Mouse (Mus musculus): ENCODE data around the gene Gm17332. TPM values are rescaled to one million over a fixed set of nuclear protein-coding genes. Genes with fewer than 3 reads are reported as not detected.
"Not testable (repeated sequence)": the region's sequence is repeated elsewhere in the genome, so short reads cannot be mapped to it uniquely, and the experiment has no call there.

Gm17332 gene
- polyA plus RNA-seq (2017; shearing (Covaris generic)) = not detected

- ATAC-seq = no peak
Measured at GRCm38 (mm10) chr11:31182362-31182761, at the start of gene Gm17332. Gm17332 (minus strand) TSS chr11:31182462.

GRCm38 (mm10) chr11:31229966-31230365 is 47.7 kb upstream of the Gm17332 start:
- no peak for ATAC-seq

DNA sequence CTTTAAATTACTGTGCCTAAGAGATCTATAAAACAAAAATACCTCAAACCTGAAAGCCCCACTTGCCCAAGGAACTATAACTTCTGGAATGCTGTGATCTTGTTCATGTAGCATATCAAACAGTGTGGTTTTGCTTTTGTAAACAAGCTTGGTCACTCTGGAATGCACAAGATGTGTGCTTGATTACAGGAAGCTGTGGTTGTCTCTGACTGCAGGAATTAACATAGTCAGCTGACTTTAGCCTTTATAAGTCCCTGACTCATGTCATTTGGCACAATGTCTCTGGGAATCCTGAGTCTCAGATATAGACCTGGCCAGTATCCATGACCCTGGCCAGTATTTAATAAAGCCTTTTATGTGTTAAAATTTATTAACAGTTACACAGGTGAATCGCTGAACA is 43.1 kb upstream of the Gm17332 start:
- no peak for ATAC-seq

DNA sequence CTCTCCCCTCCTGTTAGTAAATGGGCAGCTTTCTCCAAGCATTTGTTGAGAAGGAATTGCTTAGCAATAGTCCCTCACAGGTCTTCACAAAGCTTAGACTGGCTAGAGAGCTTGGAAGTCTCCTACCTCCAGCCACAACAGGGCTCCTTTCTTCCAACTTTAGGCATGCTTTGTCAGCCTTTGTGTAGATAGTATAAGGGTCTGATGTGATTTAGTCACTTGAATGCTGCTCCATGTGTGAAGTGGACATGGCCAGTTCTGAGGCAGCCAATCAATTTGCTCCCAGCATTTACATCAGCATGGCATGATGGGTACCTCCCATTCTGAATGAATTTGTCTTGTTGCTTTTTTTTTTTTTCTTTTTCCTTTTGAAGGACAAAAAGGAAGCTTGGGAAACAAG is 35.7 kb upstream of the Gm17332 start:
- no peak for ATAC-seq

- ATAC-seq = no peak
Measured at GRCm38 (mm10) chr11:31195621-31196363, 13.5 kb upstream of the Gm17332 start.

DNA sequence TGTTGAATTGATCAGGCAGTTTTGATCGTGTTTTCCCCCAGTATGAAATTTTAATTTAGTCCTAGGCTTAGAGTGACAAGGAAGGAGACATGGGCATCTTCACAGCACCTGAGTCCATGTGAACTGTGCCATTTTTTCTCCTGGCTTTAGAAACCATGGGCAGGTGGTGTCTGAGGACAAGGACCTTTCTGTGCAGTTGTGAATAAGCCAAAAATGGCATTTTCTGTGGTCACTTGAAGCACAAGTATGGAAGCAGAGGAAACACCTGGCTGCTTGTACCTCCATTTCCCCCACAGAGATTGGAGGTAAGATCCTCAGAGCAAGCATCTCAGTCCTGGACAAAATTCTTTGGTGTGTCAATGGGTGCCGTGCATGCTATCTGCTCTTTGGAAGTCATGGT is 12.5 kb upstream of the Gm17332 start:
- no peak for ATAC-seq

DNA sequence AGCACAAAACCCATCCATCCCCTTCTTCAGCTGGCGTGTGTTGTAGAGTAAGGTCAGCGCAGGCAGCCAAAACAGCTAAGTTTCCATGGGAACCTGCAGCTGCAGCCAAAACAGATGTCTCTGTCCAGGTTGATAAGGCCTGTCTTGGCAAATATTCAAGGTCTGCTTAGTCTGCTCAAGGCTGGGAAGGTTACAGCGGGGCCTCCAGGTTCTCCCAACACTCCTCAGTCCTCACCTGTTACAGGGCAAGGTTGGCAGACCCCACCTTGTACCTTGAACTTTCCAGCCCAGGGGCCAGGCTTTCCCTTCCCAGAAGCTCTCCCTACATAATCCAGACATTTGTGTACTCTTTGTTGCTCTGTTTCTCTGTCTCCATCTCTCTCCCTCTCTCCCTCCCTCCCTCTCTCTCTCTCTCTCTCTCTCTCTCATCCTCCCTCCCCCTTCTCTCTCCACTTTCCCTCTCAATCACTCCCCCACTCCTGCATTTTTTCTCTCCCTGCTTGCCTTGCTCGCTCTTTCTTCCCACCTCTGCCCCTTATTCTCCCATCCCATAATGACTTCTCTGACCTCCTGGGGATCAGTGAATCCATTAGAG is 12.1 kb downstream of the Gm17332 start:
- ATAC-seq = no peak

- ATAC-seq = no peak
Measured at GRCm38 (mm10) chr11:31169161-31170051, 12.9 kb downstream of the Gm17332 start.

DNA sequence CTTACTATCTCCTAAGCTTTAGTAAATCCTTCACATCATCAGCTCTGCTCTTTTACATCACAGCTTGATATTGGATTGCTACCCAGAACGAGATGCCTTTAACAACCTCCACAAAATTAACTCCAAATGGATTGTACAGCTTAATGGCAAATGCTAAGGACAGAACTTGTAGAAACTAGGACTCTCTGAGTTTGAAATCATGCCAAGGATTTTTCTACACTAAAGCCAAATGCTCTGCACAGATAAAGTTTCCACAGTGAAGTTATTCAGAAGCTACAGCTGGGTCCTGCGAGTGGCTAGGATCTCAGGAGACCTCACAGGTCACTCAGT is 13.5 kb downstream of the Gm17332 start:
- no peak for ATAC-seq

DNA sequence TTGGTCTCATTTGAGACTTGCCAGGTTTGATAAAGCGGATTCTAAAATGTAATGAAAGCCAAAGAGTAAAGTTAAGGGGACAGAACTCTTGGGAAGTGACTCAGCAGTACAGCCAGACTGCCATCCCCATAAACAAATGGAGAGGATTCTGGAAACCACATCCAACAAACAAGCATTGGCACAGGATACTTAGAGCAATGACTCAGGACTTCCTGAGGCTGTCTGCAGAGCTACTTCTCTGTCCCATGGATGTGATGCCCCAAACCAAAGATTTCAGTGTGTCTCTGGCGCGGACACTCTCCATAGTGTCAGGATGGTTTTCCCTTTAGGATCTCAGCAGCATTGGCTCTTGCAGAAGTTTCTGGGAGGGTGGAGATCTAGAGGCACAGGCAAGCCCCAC is 25.2 kb downstream of the Gm17332 start:
- no peak for ATAC-seq

GRCm38 (mm10) chr11:31138394-31138793 is 43.9 kb downstream of the Gm17332 start:
- not testable (repeated sequence) for ATAC-seq

GRCm38 (mm10) chr11:31134824-31135223 is 47.4 kb downstream of the Gm17332 start:
- not testable (repeated sequence) for ATAC-seq

DNA sequence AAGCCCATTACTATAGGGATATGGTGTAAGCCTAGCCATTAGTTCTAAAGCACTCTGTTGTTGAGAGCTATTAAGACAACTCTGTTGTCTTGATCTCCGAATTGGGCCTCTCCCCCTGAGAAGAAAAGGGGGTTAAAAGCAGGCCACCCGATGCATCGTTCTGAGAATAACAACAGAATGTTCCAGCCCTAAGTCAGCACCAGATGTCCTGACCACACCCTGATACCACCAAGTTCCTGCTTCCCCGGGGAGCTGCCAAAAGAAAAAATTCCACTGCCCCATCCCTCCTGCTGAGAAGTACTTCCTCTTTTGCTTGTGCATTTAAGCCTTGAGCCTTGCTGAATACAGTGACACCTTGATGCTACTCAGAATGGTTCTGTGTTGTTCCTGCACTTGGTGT is 48.5 kb downstream of the Gm17332 start:
- ATAC-seq = not testable (repeated sequence)

Other genes starting within 250 kb of the Gm17332 start
- 10 to 100 TPM; 11.2 to 18.2 (median 16.0) TPM for gene Erlec1, start 228.1 kb downstream of the Gm17332 start, polyA plus RNA-seq (2017; shearing (Covaris generic))
- 10 to 100 TPM; 10.1 to 18.6 (median 12.5) TPM for gene Chac2, start 196.1 kb downstream of the Gm17332 start, polyA plus RNA-seq (2017; shearing (Covaris generic))
- 1 to 10 TPM in 1 of 3 experiments, under 1 TPM in 2; 0.41 to 1.1 (median 0.44) TPM for gene Stc2, start 187.6 kb upstream of the Gm17332 start, polyA plus RNA-seq (2017; shearing (Covaris generic))

All from inflammation-experienced regulatory T-cells, adult 6 months (primary cell).